Mouse (Mus musculus): ENCODE measurements around the gene Gm15557. TPM values are rescaled to one million over a fixed set of nuclear protein-coding genes. Genes with fewer than 3 reads are reported as not detected.
A peak's percentile ranks its signal among the peaks of the same experiment; 100 is the strongest.
"Not testable (repeated sequence)": the region's sequence is repeated elsewhere in the genome, so short reads cannot be mapped to it uniquely, and the experiment has no call there.

Gene Gm15557
- total RNA-seq (2022) = not detected

DNA sequence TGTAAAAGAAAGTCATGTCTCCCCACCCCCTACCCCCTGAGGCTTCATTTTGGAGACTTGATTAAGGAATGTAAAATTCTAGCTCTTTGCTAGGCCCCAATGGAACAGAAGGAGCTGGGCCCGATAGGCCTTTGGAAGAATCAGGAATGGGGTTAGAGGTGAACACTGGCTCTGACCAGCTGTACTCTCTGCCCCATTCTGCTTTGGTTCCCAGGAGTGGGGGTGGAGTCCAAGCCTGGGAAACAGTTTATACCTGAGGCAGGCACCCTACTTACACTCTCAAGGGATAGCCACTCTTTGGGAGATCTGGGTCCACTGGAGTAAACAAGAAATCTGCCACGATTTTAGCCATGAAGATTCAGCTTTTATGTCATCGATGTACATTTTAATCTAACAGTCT is at the start of gene Gm15557:
Gene Gm15557 (plus strand): TSS at position 48 of the 400 bp plus-strand sequence.
- no peak for DNase-seq (ENCODE audit: low spot score in 2 of 2)

DNA sequence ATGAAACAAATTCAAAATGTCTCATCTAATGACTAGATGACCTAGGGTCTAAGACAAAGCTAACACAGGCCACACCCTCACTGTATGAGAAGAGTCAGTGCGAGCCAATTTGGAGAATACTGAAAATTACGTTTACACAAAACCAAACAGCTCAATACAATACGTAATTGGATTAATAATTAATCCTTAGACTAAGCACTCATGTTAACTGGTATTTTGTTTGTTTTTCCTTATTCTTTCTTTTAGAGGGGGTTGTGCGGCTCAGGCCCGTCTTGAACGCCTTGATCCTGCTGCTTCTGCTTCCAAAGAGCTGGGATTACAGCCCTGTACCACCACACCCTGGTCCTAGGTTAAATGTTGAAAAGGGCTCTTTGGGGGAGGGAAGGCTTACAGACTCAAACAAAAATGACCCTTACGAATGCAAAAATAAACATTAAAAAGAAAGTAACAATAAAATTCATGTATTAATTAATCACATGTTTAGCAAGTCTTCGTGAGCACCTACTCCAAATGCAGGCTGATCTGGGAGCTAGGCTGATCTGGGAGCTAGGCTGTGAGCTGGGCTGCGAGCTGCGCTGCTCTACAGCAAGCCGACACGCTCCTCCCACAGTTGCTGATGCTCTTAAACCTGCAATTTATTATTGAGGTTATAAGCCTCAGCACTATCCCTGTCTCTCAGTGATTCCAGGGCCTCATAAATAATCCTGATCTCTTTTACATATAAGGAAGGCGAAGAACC is 46.1 kb upstream of the Gm15557 start:
- DNase-seq (ENCODE audit: low spot score in 2 of 2) = no peak

DNA sequence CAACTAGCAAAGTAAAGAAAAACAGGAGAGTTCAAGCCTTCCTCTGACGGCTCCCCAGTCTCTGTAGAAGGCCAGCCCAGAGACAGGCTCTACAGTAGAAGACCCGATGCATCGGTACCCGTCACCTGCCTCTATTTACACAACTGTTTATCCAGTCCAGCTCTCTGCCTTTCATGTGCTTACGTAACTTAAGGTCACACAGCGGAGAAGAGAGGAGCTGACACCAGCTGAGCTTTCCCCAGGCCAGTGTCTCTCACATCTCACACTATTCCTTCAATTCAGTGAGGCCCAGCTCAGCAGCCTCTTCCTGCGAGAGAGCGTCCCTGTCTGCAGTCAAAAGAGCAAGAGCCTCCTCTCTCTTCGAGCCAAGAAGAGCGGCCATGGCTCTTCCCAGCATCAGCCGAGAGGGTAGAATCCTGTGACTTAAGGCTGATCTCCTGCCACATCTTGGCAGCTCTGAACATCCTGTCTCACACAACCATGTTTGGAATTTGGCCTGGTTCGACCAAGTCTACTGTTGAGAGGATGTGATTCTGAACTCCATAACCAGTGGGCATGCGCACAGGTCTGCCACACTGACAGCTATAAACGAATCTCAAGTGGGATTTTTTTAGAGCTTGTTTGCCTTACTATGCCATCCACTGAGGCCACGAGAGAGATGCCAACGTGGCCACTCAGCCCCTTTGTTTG is 45.3 kb upstream of the Gm15557 start:
- DNase-seq (ENCODE audit: low spot score in 2 of 2) = no peak

DNA sequence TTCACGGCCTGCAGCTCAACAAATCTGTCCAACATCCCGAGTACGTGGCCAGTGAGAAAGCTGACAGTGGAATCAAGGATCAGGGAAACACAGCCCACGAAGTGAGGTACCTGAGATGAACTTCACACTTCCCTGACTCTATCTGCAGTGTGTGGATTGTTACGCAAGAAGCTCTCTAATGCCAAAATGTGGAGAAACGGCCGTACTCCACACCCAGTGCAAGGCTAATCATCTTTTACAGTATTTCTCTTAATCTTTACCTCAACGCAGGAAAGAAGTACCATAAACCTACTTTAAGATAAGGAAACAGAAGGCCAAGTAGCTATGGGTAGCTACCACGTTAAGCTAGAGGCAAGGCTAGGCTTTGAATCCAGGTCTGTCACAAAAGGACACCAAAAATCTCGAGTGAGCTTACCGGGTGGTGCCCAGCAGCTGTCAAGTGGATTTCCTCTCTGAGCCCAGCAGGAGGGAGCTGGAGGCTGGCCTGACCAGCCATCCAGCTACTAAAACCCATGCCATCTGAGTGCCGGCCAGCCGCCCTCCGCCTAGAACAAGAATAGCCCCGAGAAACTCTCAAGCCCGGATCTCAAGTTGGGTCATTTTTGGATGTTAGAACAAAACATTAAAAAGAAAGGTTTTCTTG is 37.4 kb upstream of the Gm15557 start:
- no peak for DNase-seq (ENCODE audit: low spot score in 2 of 2)

DNA sequence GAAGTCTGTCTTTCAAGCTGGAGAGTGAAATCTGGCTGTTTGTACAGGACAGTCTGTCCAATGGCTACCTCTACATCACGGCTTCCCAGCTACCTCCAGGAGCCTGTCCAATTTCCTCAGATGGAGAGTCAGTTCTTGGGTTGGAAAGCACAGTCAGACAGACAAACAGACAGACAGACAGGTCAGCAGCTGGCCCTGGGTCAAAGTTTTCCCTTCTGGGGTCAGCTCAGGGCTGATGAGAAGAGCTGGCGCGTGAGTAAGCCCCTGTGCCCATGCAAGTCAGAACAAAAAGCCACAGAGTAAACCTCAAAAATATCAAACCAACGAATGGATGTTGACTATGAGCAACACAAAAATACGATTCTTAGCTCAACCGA is 36.9 kb upstream of the Gm15557 start:
- no peak for DNase-seq (ENCODE audit: low spot score in 2 of 2)

DNA sequence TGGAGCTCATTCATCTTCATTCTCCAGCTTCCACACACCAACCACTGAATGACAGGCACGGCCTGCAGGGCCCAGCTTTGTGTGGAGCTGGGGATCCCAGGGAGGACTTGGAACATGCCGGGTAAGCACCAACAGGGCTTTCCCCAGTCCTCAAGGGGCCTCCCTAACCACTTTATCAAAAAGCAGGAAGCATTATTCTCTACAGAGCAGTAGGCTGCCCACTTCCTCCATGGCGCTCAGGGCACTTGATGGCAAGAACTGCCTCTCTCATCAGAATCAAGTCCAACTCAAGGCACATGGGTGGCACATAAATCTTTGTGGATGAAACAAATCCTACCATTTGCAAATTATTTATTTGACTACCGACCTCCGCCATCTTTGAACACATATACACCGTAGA is 25.8 kb upstream of the Gm15557 start:
- DNase-seq (ENCODE audit: low spot score in 2 of 2) = no peak

DNA sequence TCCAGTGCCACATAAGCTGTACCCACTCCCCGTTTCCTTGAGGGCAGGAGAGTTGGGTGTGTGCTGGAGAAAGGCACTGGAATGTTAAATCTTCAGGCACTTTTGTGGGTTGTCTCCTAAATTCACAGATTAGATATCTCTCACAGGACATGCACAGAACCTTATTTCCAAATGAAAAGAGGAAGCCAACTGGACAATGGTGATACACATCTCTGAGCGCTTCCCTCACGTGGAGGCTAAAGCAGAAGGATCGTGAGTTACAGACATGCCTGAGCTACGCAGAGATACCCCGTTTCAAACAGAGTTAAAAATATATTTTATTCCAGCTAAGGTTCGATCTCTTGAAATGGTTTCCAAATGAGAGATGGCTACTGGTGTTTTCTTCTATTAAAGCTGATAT is 17.4 kb upstream of the Gm15557 start:
- no peak for DNase-seq (ENCODE audit: low spot score in 2 of 2)

DNA sequence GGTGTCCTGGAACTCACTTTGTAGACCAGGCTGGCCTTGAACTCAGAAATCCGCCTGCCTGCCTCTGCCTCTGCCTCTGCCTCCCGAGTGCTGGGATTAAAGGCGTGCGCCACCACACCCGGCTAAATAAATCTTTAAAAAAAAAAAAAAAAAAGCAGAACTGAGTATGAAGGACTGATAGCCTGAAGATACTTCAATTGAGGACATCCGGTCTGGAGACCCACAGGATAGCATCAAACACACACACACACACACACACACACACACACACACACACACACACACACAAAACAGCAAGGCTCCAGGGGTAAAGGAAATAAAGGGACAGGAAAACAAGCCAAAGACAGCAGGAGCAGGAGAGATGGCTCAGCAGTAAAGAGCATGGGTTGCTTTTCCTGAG is 15.3 kb upstream of the Gm15557 start:
- DNase-seq (ENCODE audit: low spot score in 2 of 2) = not testable (repeated sequence)

DNA sequence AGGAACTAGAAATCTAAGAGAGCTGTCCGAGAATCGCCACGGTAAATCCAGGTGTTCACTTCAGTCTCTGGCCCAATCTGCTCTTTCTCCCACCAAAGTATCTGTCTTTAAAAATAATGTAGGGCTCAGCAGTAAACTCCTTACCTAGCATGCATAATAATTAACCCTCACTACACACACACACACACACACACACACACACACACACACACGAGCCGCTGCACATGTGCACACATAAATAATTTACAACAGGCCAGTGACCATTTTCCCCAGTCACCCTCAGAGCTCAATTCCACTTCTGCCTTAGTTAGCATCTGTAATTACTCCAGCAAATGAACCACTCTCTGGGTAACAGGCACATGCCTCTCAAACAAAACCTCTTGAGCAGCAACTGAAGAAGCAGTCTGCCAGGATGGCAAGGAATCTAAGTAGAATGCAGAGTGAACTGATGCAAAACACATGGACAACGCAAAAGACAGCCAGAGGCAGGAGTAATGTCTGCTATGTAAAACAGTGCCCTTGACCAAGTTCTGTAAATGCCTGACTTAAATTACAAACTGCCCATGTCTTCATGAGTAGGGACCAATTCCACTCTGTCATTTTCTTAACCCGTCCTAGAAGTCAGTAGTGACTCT is 11.7 kb upstream of the Gm15557 start:
- DNase-seq (ENCODE audit: low spot score in 2 of 2) = no peak

DNA sequence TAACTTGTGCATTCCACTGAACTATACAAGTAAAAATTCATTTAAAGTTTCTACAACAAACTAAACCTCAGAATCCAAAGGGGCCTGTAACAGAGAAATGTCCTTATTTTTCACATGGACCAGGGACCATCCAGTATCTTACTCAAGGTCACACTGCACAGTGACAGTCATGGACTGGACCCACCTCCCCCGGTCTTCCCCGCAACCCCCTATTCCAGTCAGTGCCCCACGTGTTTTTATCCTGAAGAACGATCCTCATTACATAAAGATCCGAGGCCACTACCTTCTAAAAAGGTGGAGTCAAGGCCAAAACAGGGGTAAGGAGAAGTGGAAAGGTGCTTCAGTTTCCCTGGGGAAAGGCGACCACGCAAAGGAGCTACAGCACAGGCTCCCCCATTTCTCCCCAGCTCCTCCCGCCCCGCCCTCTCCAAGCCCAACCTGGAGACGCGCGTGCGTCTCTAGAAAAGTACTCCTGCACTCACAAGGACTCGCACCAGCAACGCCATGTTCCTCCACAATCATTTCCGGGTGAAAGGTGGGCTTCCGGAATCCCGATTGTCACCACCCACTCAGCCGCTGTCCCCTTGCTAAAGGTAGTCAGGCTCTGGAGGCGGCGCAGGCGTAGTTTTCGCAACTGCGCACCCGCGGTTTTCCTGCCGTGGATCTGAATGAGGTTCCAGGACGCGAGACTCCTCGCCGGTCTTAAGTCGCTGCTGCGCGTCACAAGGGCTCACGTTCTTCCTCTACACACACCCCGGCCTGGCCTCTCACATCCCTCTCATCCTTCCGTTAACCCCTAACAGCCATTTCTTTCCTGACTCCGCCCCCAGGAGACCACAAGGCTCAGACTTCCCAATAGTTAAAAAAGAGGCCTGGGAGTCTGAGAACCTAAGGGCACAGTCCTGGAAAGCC is 10.7 kb upstream of the Gm15557 start, which contains the start of gene Uqcc1:
Gene Uqcc1 (minus strand): TSS at position 780 of the 912 bp plus-strand sequence.
- peak; percentile 94 to 95 for DNase-seq (ENCODE audit: low spot score in 2 of 2)

DNA sequence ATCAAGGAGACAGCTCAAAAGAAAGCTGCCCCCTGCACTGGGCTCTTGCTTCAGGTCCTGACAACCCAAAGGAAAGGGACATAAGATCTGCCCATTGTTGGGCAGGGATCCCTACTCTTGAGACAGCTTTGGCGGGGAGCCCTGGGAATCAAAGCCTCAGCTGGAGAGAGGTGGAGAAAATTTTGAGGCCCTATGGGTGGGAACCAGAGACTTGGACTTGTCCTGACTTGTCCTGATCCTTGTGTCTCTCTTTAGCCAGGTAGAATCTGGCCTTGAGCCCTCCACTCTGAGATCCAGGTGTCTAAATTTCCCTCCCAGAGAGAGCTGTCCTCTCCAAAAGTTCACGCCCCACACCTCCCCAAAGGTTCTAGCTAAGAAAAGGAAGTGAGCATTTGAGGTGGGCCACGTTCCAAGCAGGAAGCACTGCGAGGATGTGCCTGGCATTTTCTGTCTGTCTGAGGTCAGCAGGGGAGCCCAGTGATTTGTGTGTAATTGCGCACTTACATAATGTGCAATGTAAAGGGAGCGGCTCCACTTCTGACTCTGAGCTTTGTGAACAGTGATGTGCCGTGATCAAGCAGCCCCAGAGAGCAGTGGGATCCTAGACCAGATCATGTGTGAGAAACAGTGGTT is 515 bp upstream of the Gm15557 start:
- DNase-seq (ENCODE audit: low spot score in 2 of 2) = no peak

DNA sequence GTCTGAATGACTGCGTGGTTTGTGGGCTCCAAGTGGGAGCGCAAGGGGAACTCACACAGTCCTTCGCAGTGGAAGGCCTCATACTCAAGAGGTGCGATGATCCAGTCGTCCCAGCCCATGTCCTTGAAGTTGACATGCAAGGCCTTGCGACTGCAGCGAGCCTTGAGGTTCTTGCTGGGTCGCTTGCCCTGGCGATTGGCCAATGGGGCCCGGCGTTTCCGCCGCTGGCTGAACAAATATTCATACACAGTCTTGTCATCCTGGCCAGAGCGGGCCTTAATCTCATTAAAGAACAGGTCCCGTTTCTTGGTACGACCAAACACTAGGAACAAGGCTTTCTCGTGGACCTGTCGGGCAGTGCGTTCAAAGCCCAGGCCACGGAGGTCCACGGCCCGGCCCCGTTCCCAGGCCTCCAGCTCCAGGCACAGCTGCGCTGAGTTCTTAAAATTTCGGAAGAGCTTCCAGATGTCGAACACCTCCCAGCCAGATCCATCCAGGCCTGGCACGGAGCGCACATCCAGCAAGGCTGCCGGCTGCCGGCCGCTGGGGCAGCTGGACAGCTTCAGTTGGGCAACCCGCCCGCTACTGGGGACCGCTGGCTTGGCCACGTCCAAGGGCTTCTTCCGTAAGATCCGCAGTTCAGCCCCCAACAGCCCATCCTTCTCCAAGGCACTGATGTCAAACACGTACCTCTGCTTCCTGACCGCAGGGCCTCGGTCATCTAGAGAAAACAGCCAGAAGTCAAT is 1.3 kb downstream of the Gm15557 start:
- no peak for DNase-seq (ENCODE audit: low spot score in 2 of 2)

DNA sequence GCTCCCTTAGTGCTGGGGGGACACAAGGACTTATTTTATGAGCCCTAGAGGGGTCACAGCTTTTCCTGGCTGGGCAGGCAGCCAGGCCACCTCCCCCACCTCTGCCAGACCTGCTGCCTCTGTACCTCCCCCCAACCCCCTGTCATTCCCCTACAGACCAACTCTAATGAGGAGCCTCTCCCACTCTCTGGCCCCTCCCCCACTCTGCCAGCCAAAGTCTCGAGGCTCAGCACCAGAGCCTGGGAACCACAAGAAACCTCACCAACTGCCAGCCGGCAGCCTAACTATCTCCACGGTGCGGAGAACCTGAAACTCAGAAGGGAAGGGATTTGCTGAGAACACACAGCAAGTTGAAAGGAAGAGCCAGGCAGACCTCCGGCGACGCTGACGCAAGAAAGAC is 2.9 kb downstream of the Gm15557 start:
- DNase-seq (ENCODE audit: low spot score in 2 of 2) = no peak

DNA sequence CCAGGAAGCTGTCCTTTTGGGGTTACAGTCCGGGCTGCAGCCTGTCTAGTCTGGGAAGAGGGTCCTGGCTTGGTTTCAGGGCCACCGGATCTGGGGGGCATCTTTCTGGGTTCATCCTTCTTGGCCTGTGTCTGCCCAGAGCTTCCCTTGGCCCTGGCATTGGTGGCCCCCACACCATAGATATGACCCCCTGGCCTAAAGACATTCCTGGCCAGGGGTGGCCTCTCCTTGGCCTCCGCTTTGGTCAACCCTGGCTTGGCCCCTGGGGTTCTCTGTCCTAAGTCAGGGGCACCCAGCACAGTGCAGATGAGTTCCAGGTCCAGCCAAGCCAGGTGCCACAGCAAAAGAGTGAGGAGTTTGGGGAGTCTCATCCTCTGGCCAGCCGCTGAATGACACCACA is 4.2 kb downstream of the Gm15557 start:
- DNase-seq (ENCODE audit: low spot score in 2 of 2) = no peak

DNA sequence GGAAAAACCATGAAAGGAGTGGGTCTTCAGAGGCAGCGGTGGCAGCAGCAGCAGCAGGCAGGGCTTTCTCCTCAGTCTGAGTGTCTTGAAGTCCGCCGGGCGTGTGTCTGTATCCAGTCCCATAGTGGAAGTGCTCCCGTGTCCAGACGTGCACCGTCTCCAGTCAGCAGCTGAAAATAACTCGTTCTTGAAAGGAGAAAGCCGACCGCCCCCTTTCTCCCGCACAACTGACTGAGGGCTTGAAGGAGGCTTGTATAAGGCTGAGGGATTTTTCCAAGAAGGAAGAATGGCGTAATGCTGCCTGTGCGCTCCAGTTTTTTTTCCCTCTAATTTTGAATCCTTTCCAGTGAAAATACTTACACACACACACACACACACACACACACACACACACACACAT is 4.6 kb downstream of the Gm15557 start, which contains the start of gene Gdf5:
Gene Gdf5 (minus strand): TSS at position 244 of the 400 bp plus-strand sequence.
- DNase-seq (ENCODE audit: low spot score in 2 of 2) = no peak

DNA sequence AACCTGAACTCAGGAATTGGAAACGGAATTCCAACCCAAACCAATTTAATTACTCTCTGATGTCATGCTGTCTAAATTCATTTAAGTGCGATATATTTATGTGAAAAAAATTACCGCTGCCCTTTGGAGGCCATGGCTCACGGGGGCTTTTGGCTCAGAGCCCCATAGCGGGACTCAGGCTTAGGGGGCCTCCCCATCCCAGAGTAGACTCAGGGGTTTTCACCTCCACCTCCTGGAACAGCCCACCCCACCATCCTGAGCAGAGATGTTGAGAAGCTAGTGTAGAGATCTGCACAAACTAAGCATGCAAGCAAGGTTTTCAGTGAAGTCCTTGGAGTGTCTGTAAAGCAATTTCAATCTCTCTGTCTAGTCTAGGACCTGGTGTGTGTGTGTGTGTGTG is 5.1 kb downstream of the Gm15557 start:
- no peak for DNase-seq (ENCODE audit: low spot score in 2 of 2)

DNA sequence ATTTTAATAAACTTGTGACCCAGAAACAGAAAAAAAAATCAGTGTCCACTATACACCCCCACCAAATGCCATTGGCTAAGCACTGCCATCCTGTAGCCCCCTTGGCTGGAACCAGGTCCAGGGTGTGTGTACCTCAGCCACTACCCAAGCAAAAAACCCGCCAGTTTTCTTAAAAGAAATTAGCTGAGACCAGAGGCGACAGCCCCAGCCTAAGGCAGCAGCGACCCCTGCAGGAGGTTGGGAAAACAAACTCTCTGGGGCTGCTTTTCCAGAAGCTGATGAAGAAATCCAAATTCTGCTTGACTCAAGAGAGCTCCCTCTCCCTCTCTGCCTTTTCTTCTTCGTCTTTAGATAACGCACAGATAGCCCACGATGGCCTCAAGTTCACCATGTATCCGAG is 5.5 kb downstream of the Gm15557 start:
- peak in 1 of 2 experiments; percentile 57 for DNase-seq (ENCODE audit: low spot score in 2 of 2)

DNA sequence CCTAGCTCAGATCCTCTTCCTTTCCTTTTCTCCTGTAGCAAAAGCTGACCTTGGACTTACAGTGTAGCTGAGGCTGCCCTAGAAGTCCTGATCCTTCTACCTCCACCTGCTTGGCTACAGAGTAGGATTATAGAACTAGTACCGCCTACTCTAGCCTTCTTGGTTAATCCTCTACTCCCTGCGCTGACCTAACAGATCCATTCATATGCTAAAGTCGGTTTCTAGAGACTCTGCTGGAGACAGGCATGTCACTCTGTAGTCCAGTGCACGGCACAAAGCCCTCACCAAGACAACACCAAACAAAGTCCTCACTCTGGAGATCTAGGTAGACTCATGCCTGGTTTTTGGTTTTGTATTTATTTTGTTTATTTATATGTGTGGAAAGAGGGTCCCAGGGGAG is 6.0 kb downstream of the Gm15557 start:
- no peak for DNase-seq (ENCODE audit: low spot score in 2 of 2)

DNA sequence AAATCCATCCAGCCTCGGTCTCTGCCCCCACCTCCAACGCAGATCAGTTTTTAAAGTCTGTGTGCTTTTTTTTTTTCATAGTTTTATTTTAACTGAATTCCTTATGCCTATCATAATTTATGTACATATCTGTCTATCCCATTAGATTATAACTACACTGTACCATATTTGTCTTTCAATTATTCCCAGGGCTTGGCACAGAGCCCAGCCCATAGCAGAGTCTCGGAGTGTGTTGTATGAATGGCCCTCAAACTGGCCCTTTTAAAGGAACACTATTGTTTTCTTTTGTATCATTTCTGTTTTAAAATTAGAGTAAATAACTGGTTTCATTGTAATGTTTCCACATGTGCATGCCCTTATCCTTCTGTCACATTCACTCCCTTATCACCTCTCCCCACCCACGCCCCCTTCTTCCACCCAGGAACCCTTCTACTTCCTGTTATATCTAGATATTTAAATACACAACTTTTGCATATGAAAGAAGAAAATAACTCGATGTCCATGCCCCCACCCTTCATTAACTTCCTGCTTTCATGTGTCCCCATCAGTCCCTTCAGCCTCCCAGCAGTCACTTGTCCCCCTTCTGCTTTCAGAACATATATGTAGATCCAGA is 7.0 kb downstream of the Gm15557 start:
- DNase-seq (ENCODE audit: low spot score in 2 of 2) = no peak

Data from layer of hippocampus, adult 8-10 months (tissue).